Mouse (Mus musculus) bone marrow macrophage, adult 2 months (primary cell): Measurements from ENCODE around the gene Lancl1.

Source experiments
- CTCF ChIP-seq: IDR thresholded peaks from 2 replicates; pipeline ENCODE4 v1.5.1; 2012; ENCODE audit warnings: low read depth, mild to moderate bottlenecking, low read length, moderate library complexity
- POLR2A ChIP-seq: IDR thresholded peaks from 2 replicates; pipeline ENCODE4 v1.6.1; 2012; ENCODE audit warnings: mild to moderate bottlenecking, low read depth, low read length, borderline replicate concordance

GRCm38 (mm10) chr1:66951086-66951485, 87.6 kb downstream of the Lancl1 start:
- no peak for TF ChIP-seq POLR2A
- TF ChIP-seq CTCF: no peak
